Mouse (Mus musculus) kidney, embryonic 16.5 days (tissue): ENCODE measurements at regions not wholly inside any gene's neighbourhood (a gene's known extent, or its start where the extent isn't known, plus 50 kb on each side); places are given as distances from the start of the nearest gene placed in this dataset.

Experiments used
- ATAC-seq: fragments of 200-750 bp; cut with Nextera tagmentation; 2 replicates; pipeline ENCODE4 v1.8.0; 2017; ENCODE audit warnings: moderate TSS enrichment; ENCODE audit not compliant: low FRiP score, low TSS enrichment
- H3K27ac ChIP-seq: fragments of 300-500 bp; sonication (generic); 2 replicates; pipeline ENCODE4 v1.5.1; 2014; ENCODE audit warnings: low read length
- H3K27me3 ChIP-seq: fragments of 300-500 bp; sonication (generic); 2 replicates; pipeline ENCODE4 v1.6.1; 2014; ENCODE audit warnings: low read length, control low read depth, mixed read lengths; ENCODE audit not compliant: insufficient read depth
- H3K36me3 ChIP-seq: fragments of 300-500 bp; sonication (generic); 2 replicates; pipeline ENCODE4 v1.6.1; 2014; ENCODE audit warnings: low read length, control low read depth, mixed read lengths; ENCODE audit not compliant: insufficient read depth
- H3K4me1 ChIP-seq: fragments of 300-500 bp; sonication (generic); 2 replicates; pipeline ENCODE4 v1.6.1; 2014; ENCODE audit warnings: low read length, control low read depth, mixed read lengths; ENCODE audit not compliant: insufficient read depth
- H3K4me2 ChIP-seq: fragments of 300-500 bp; sonication (generic); replicated peaks from 2 replicates; pipeline ENCODE4 v1.6.1; 2014; ENCODE audit warnings: low read depth, low read length
- H3K4me3 ChIP-seq: fragments of 300-500 bp; sonication (generic); 2 replicates; pipeline ENCODE4 v1.5.1; 2014; ENCODE audit warnings: mild to moderate bottlenecking, low read length
- H3K9ac ChIP-seq: fragments of 300-500 bp; sonication (generic); replicated peaks from 2 replicates; pipeline ENCODE4 v1.6.1; 2014; ENCODE audit warnings: low read length
- H3K9me3 ChIP-seq: fragments of 300-500 bp; sonication (generic); 2 replicates; pipeline ENCODE4 v1.6.1; 2016; ENCODE audit warnings: low read length, control low read depth
- WGBS: fragments of 180-500 bp; shearing (Covaris S2); extraction: QIAGEN DNeasy Blood & Tissue Kit; methylation state at CpG from one replicate; pipeline ENCODE4 v1.1.7; 2014; 5-methylcytosine and 5-hydroxymethylcytosine counted together

- Histone ChIP-seq H3K4me2 (no peak overlapping the region), H3K27me3 (no peaks in the 10 kb centered on the region), H3K9me3 (no peaks in the 10 kb centered on the region), H3K36me3 (no peaks in the 10 kb centered on the region), H3K4me1 (no peaks in the 10 kb centered on the region), H3K9ac (no peak overlapping the region), H3K4me3 (no peak overlapping the region), H3K27ac (no peak overlapping the region)
- no peak for ATAC-seq
- 31% methylated on average over 2 of the region's 2 CpGs for WGBS
Observed at GRCm38 (mm10) chr12:14088960-14089359, 62.9 kb downstream of the Fam84a start.

DNA sequence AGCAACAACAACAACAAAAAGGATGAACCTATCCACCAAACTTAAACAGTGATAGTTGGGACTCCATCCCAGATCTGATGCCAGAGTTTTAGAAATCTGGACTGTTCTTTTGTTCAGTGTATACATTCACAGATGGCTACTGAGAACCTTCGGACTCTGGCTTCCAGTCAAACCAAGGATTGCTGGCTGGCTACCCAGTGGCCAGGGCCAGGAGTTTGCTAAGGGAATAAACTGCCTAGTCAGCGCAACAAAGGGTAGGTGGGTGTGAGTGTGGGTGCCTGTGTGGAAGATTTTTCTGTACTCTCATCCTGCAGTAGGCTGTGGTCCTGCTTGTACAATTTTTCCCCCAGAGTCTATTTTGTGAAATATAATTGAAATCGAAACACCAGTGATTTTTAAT lies 69.1 kb downstream of the Fam84a start:
- Histone ChIP-seq H3K4me1 (no peaks in the 10 kb centered on the region), H3K9me3 (no peaks in the 10 kb centered on the region), H3K36me3 (no peaks in the 10 kb centered on the region), H3K27me3 (no peaks in the 10 kb centered on the region), H3K4me2 (no peak overlapping the region), H3K9ac (no peak overlapping the region), H3K27ac (no peak overlapping the region), H3K4me3 (no peak overlapping the region)
- no peak for ATAC-seq
- WGBS: 89% methylated on average over 3 of the region's 3 CpGs

- Histone ChIP-seq H3K4me1 (no peaks in the 10 kb centered on the region), H3K4me2 (no peak overlapping the region), H3K27me3 (no peaks in the 10 kb centered on the region), H3K9ac (no peak overlapping the region), H3K9me3 (no peaks in the 10 kb centered on the region), H3K36me3 (no peaks in the 10 kb centered on the region), H3K4me3 (no peak overlapping the region), H3K27ac (no peak overlapping the region)
- WGBS: 84% methylated on average over 1 of the region's 1 CpGs
- no peak for ATAC-seq
Observed at GRCm38 (mm10) chr12:14079892-14080291, 72.0 kb downstream of the Fam84a start.

DNA sequence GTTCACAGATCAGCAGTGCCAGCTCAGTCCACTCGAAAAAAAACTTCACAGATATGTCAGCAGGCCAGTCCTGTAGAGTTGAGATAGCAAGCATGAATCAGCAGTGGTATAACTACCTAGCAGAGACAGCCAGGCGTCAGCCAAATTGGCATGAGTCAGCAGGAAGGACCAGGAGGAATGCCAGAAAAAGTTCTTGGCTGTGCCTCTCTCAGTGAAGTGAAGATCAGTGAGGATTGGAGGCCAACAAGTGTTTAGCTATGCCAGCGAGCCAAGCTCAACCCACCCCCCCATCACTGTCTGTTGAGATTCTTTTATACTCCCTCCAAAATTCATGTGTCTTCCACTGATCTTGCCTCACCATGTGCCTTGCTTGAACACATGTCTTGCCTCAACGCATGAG lies 82.8 kb downstream of the Fam84a start:
- Histone ChIP-seq H3K9me3 (no peaks in the 10 kb centered on the region), H3K4me1 (no peaks in the 10 kb centered on the region), H3K27me3 (no peaks in the 10 kb centered on the region), H3K9ac (no peak overlapping the region), H3K36me3 (no peaks in the 10 kb centered on the region), H3K27ac (no peak overlapping the region), H3K4me2 (no peak overlapping the region), H3K4me3 (no peak overlapping the region)
- 79% methylated on average over 4 of the region's 4 CpGs for WGBS
- ATAC-seq: no peak

GRCm38 (mm10) chr12:14065401-14065800 lies 86.5 kb downstream of the Fam84a start:
- no peaks in the 10 kb centered on the region for H3K9me3 ChIP-seq
- no peak overlapping the region for H3K9ac ChIP-seq
- peak; percentile 65; the same call in 1 of the 2 replicates for ATAC-seq
- WGBS: 52% methylated on average over 3 of the region's 3 CpGs
- no peak overlapping the region for H3K4me2 ChIP-seq
- no peaks in the 10 kb centered on the region for H3K36me3 ChIP-seq
- no peaks in the 10 kb centered on the region for H3K4me1 ChIP-seq
- no peak overlapping the region for H3K27ac ChIP-seq
- H3K4me3 ChIP-seq: no peak overlapping the region
- no peaks in the 10 kb centered on the region for H3K27me3 ChIP-seq

DNA sequence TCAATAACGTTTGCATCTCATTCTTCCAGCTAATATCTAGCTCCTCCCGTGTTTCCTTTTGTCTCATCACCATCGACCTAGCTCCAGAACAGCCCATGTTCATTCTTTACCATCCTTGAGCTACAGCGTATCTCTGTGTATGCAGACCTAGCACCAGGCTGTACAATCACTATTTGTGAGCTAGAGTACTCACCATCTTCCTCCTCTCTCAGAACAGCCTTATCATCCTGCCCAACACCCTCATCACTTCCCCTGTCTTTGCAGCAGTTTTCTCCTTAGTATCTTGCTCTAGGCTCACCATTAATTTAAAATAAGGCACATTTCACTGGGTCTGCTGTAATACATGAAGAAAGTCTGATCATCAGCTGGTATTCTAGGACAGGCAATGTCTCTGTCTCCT lies 88.6 kb downstream of the Fam84a start:
- H3K9me3 ChIP-seq: no peaks in the 10 kb centered on the region
- no peaks in the 10 kb centered on the region for H3K4me1 ChIP-seq
- H3K4me2 ChIP-seq: no peak overlapping the region
- no peak for ATAC-seq
- no peak overlapping the region for H3K4me3 ChIP-seq
- no peaks in the 10 kb centered on the region for H3K27me3 ChIP-seq
- no peak overlapping the region for H3K9ac ChIP-seq
- no peaks in the 10 kb centered on the region for H3K36me3 ChIP-seq
- 84% methylated on average over 4 of the region's 4 CpGs for WGBS
- H3K27ac ChIP-seq: no peak overlapping the region

GRCm38 (mm10) chr12:14056116-14056515 lies 95.7 kb downstream of the Fam84a start:
- H3K9ac ChIP-seq: no peak overlapping the region
- H3K27me3 ChIP-seq: no peaks in the 10 kb centered on the region
- H3K4me2 ChIP-seq: no peak overlapping the region
- no peaks in the 10 kb centered on the region for H3K9me3 ChIP-seq
- no peaks in the 10 kb centered on the region for H3K4me1 ChIP-seq
- no peak for ATAC-seq
- WGBS: 35% methylated on average over 4 of the region's 4 CpGs
- H3K4me3 ChIP-seq: no peak overlapping the region
- H3K27ac ChIP-seq: no peak overlapping the region
- H3K36me3 ChIP-seq: no peaks in the 10 kb centered on the region

DNA sequence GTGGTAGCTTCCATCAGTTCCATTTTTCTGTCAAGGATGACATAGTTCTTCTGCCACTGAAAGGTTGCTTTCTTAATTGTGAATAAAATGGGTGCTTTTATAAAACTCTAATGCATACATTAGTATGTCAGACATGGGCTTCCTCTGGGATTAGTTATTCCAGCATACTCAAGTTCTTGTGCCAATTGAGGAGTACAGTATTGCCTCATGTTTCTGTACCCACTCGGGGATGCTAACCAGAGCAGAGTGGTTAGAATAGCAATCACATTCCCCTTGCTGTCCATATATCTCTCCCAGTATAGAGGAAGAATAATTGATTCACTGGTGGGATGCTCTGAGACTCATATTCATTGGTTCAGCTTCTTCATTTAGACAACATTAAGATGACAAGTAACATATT lies 119.5 kb downstream of the Fam84a start:
- H3K9ac ChIP-seq: no peak overlapping the region
- H3K27ac ChIP-seq: no peak overlapping the region
- H3K4me3 ChIP-seq: no peak overlapping the region
- no peak overlapping the region for H3K4me2 ChIP-seq
- WGBS: 87% methylated on average over 1 of the region's 1 CpGs
- no peaks in the 10 kb centered on the region for H3K9me3 ChIP-seq
- H3K36me3 ChIP-seq: no peaks in the 10 kb centered on the region
- no peaks in the 10 kb centered on the region for H3K4me1 ChIP-seq
- ATAC-seq: no peak
- H3K27me3 ChIP-seq: no peaks in the 10 kb centered on the region

- H3K9me3 ChIP-seq: no peaks in the 10 kb centered on the region
- no peak overlapping the region for H3K4me2 ChIP-seq
- H3K4me1 ChIP-seq: no peaks in the 10 kb centered on the region
- no peak overlapping the region for H3K4me3 ChIP-seq
- ATAC-seq: no peak
- no peaks in the 10 kb centered on the region for H3K27me3 ChIP-seq
- no peaks in the 10 kb centered on the region for H3K36me3 ChIP-seq
- no peak overlapping the region for H3K27ac ChIP-seq
- no peak overlapping the region for H3K9ac ChIP-seq
Observed at GRCm38 (mm10) chr12:14015271-14015670, 136.6 kb downstream of the Fam84a start.

DNA sequence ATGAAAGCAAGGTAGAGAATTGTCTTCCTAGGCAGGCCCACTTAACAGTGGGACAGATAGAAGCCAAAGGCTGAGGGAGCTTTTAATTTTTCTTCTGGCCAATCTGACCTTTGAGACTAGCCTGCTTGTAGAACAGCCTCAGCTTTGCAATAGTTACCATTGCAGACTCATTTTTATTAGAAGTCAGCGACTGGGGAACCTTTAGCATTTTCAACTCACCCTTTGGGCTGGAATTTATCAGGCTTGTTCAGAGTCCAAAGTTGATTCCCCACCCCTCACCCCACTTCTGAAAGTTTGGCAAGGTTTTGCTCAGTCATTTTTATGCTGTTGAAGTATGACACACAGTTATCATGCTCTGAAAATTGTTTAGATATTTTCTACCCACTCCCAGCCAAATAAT lies 145.9 kb downstream of the Fam84a start:
- Histone ChIP-seq H3K4me1 (no peaks in the 10 kb centered on the region), H3K9ac (no peak overlapping the region)
- WGBS: 62% methylated on average over 1 of the region's 1 CpGs

DNA sequence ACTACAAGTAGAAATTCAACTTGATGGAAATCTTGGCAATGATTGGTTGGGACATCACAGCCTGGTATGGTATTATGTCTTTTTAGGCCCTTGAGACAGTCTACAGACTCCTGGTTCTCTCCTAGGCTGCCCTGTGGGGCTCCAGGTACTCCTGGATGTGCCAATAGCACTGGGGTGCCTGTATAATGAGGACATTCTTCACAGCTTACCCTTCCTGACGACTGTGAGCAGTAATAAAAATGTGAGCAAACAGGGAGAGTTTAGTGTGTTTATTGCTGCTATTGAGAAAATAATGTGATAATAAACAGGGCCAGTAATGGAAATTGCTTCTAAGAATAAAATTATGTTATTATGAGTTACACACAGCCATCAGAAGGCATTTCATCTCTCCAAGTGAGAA lies 150.2 kb downstream of the Fam84a start:
- no peak overlapping the region for H3K9ac ChIP-seq
- no peaks in the 10 kb centered on the region for H3K27me3 ChIP-seq
- WGBS: 43% methylated on average over 1 of the region's 1 CpGs
- no peak for ATAC-seq
- H3K27ac ChIP-seq: no peak overlapping the region
- no peaks in the 10 kb centered on the region for H3K36me3 ChIP-seq
- H3K4me1 ChIP-seq: no peaks in the 10 kb centered on the region
- H3K4me3 ChIP-seq: no peak overlapping the region
- H3K9me3 ChIP-seq: no peaks in the 10 kb centered on the region
- no peak overlapping the region for H3K4me2 ChIP-seq

More for the DNA sequence above, 145.9 kb downstream of the Fam84a start:
- no peak for ATAC-seq
- H3K27ac ChIP-seq: no peak overlapping the region
- no peaks in the 10 kb centered on the region for H3K9me3 ChIP-seq
- no peak overlapping the region for H3K4me3 ChIP-seq
- no peaks in the 10 kb centered on the region for H3K36me3 ChIP-seq
- H3K27me3 ChIP-seq: no peaks in the 10 kb centered on the region
- no peak overlapping the region for H3K4me2 ChIP-seq
